Mouse (Mus musculus): ENCODE measurements around the gene Mgat5b. TPM values are rescaled to one million over a fixed set of nuclear protein-coding genes. Genes with fewer than 3 reads are reported as not detected.

The Mgat5b gene
- polyA plus RNA-seq, 2 experiments, result not detected

DNA sequence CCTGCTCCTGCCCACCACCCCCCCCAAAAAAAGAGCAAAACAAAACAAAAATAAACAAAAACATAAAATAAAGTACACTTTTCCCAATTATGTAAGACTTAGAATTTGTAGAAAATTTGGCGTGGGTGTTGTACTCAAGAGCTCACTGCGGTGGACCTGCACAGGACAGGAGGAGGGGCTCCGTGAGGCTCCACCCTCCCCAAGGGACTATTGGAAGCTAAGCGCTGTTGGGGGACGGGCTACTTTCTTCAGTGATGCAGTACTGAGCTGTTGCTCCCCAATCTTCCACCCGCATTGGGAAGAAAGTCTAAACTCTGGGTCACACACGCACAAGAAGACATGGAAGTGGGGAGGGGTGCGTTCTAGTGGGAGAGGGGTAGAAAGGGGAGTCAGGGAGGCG, 85.6 kb downstream of the Mgat5b start:
- H3K4me3 ChIP-seq (ENCODE audit: insufficient read depth in 1 of 2, low read depth in 2 of 2, low read length in 2 of 2), result no peak overlapping the region
- H3K27me3 ChIP-seq (ENCODE audit: control insufficient read depth, insufficient read depth, low read length), result no peaks in the 10 kb centered on the region; the same call in 1 of the 2 replicates
- 17% methylated on average over 9 of the region's 9 CpGs for WGBS (ENCODE audit: insufficient replicate concordance)
- no peak overlapping the region for H3K9ac ChIP-seq (replicated peaks)
- no peak for ATAC-seq (ENCODE audit: insufficient read depth)
- no peaks in the 10 kb centered on the region for H3K9me3 ChIP-seq (ENCODE audit: control insufficient read depth, low read length)
- no peak overlapping the region for H3K27ac ChIP-seq
- no peaks in the 10 kb centered on the region for H3K36me3 ChIP-seq (replicated peaks; ENCODE audit: control insufficient read depth, insufficient read depth, low read depth)
- no peak overlapping the region for H3K4me2 ChIP-seq (ENCODE audit: low read depth)
- H3K4me1 ChIP-seq (replicated peaks; ENCODE audit: control insufficient read depth in 2 of 2, insufficient read depth in 2 of 2, low read length in 1 of 2), result no peaks in the 10 kb centered on the region
- no peak for DNase-seq (ENCODE audit: low read depth in 3 of 3, low spot score in 3 of 3)
- no peak for TF ChIP-seq CTCF (IDR thresholded peaks at IDR 0.05; ENCODE audit: low read depth)
- TF ChIP-seq EP300 (IDR thresholded peaks at IDR 0.05; ENCODE audit: low read depth), result no peak

DNA sequence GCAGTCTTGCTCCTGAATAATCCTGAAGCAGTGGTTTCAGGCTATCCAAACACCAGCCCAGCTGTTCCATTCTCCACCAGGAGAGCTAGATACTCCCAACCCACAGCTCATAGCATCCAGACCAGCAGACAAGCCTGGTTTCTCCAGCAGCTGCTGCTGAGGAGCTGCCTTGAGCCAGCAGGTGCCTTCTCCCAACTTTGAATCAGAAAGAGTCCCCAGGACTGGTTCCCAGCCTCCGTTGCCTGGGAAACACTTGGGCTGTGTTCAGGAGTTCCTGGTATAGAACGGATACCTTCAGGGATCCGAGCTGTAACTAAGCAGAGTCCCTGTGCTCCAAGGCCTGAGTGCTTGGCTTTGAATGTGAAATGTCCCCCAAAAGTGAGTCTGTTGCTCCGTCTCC, 98.8 kb downstream of the Mgat5b start:
- H3K36me3 ChIP-seq (replicated peaks; ENCODE audit: control insufficient read depth, insufficient read depth, low read depth), result no peaks in the 10 kb centered on the region
- H3K4me2 ChIP-seq (ENCODE audit: low read depth), result no peak overlapping the region
- no peak overlapping the region for H3K4me3 ChIP-seq (ENCODE audit: insufficient read depth in 1 of 2, low read depth in 2 of 2, low read length in 2 of 2)
- 48% methylated on average over 4 of the region's 4 CpGs for WGBS (ENCODE audit: insufficient replicate concordance)
- no peaks in the 10 kb centered on the region for H3K27me3 ChIP-seq (ENCODE audit: control insufficient read depth, insufficient read depth, low read length)
- H3K9me3 ChIP-seq (ENCODE audit: control insufficient read depth, low read length), result no peaks in the 10 kb centered on the region
- H3K4me1 ChIP-seq (replicated peaks; ENCODE audit: control insufficient read depth in 2 of 2, insufficient read depth in 2 of 2, low read length in 1 of 2), result peaks cover 4 to 15% of the 10 kb centered on the region in 2 experiments
- H3K9ac ChIP-seq (replicated peaks), result no peak overlapping the region
- DNase-seq (ENCODE audit: low read depth in 3 of 3, low spot score in 3 of 3), result no peak
- no peak overlapping the region for H3K27ac ChIP-seq
- no peak for ATAC-seq (ENCODE audit: insufficient read depth)
- TF ChIP-seq EP300 (IDR thresholded peaks at IDR 0.05; ENCODE audit: low read depth) (no peak), CTCF (IDR thresholded peaks at IDR 0.05; ENCODE audit: low read depth) (no peak)

DNA sequence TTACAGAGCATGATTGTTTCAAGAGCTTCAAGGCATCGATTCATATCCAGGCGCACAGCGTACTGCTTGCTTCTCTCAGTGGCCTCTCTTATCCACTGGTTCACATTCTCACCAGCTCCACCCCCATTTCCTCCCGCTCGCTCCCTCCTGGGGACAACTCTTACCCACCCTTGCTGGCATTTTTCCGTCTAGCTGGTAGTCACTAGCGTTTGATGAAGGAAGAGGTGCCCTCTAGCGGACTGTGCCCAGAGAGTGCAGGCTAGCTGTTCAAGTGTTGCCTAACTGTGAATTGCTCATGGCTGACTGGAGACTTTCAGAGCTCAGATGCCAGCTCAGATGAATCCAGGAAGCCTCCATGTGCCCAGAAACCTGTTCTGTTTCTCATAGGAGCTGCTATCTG, 99.7 kb downstream of the Mgat5b start:
- H3K4me3 ChIP-seq (ENCODE audit: insufficient read depth in 1 of 2, low read depth in 2 of 2, low read length in 2 of 2), result no peak overlapping the region
- no peaks in the 10 kb centered on the region; the same call in 1 of the 2 replicates for H3K9me3 ChIP-seq (ENCODE audit: control insufficient read depth, low read length)
- WGBS (ENCODE audit: insufficient replicate concordance), result 3% methylated on average over 8 of the region's 8 CpGs
- H3K4me1 ChIP-seq (replicated peaks; ENCODE audit: control insufficient read depth in 2 of 2, insufficient read depth in 2 of 2, low read length in 1 of 2), result peaks cover 4 to 15% of the 10 kb centered on the region in 2 experiments
- ATAC-seq (ENCODE audit: insufficient read depth) (peak; percentile 79), DNase-seq (ENCODE audit: low read depth in 3 of 3, low spot score in 3 of 3) (peak; percentile 64 to 68 (median 66))
- H3K27me3 ChIP-seq (ENCODE audit: control insufficient read depth, insufficient read depth, low read length), result no peaks in the 10 kb centered on the region
- TF ChIP-seq CTCF (IDR thresholded peaks at IDR 0.05; ENCODE audit: low read depth), result peak; percentile 83
- TF ChIP-seq EP300 (IDR thresholded peaks at IDR 0.05; ENCODE audit: low read depth), result no peak
- no peaks in the 10 kb centered on the region for H3K36me3 ChIP-seq (replicated peaks; ENCODE audit: control insufficient read depth, insufficient read depth, low read depth)
- no peak overlapping the region for H3K4me2 ChIP-seq (ENCODE audit: low read depth)
- no peak overlapping the region for H3K27ac ChIP-seq
- H3K9ac ChIP-seq (replicated peaks), result no peak overlapping the region

DNA sequence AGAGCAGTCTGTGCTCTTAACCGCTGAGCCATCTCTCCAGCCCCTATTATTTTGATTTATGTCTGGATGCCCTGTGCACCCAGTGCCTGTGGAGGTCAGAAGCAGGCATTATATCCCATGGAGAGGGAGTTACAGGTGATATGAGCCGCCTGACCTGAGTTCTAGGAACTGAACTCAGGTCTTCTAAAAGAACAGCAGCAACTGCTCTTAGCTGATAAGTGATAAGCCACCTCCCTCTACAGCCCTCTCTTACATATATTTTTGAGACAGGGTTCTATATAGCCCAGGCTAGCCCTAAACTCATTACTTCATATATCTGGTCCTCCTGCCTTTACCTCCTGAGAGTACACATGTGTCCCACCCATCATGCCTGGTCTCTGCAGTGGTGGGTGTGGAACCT, 102.4 kb downstream of the Mgat5b start:
- no peak for TF ChIP-seq CTCF (IDR thresholded peaks at IDR 0.05; ENCODE audit: low read depth)
- TF ChIP-seq EP300 (IDR thresholded peaks at IDR 0.05; ENCODE audit: low read depth), result no peak
- no peaks in the 10 kb centered on the region for H3K36me3 ChIP-seq (replicated peaks; ENCODE audit: control insufficient read depth, insufficient read depth, low read depth)
- H3K4me3 ChIP-seq (ENCODE audit: insufficient read depth in 1 of 2, low read depth in 2 of 2, low read length in 2 of 2), result no peak overlapping the region
- peaks cover 4 to 15% of the 10 kb centered on the region in 2 experiments for H3K4me1 ChIP-seq (replicated peaks; ENCODE audit: control insufficient read depth in 2 of 2, insufficient read depth in 2 of 2, low read length in 1 of 2)
- peaks cover 3% of the 10 kb centered on the region for H3K9me3 ChIP-seq (ENCODE audit: control insufficient read depth, low read length)
- no peaks in the 10 kb centered on the region for H3K27me3 ChIP-seq (ENCODE audit: control insufficient read depth, insufficient read depth, low read length)
- no peak overlapping the region for H3K4me2 ChIP-seq (ENCODE audit: low read depth)
- H3K27ac ChIP-seq, result no peak overlapping the region
- 35% methylated on average over 2 of the region's 2 CpGs for WGBS (ENCODE audit: insufficient replicate concordance)
- ATAC-seq (ENCODE audit: insufficient read depth) (peak; percentile 66; the same call in 1 of the 2 replicates), DNase-seq (ENCODE audit: low read depth in 3 of 3, low spot score in 3 of 3) (no peak)
- no peak overlapping the region for H3K9ac ChIP-seq (replicated peaks)

DNA sequence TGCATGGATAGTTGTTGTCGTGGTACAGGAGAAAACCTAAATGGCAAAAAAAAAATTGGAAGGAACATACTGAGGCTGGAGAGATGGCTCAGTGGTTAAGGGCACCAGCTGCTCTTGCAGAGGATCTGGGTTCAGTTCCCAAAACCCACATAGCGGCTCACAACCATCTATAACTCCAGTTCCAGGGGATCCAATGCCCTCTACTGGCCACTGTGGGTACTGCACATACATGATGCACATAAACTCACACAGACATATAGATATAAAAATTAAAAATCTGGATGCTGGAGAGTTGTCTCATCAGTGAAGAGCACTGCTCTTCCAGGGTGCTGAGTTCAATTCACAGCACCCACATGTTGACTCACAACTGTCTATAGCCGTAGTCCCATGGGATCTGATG, 104.9 kb downstream of the Mgat5b start:
- H3K36me3 ChIP-seq (replicated peaks; ENCODE audit: control insufficient read depth, insufficient read depth, low read depth), result no peaks in the 10 kb centered on the region
- 76% methylated on average over 3 of the region's 3 CpGs for WGBS (ENCODE audit: insufficient replicate concordance)
- H3K4me1 ChIP-seq (replicated peaks; ENCODE audit: control insufficient read depth in 2 of 2, insufficient read depth in 2 of 2, low read length in 1 of 2), result peaks cover 16 to 23% of the 10 kb centered on the region in 2 experiments
- ATAC-seq (ENCODE audit: insufficient read depth) (no peak), DNase-seq (ENCODE audit: low read depth in 3 of 3, low spot score in 3 of 3) (no peak)
- H3K4me3 ChIP-seq (ENCODE audit: insufficient read depth in 1 of 2, low read depth in 2 of 2, low read length in 2 of 2), result no peak overlapping the region
- TF ChIP-seq EP300 (IDR thresholded peaks at IDR 0.05; ENCODE audit: low read depth) (no peak), CTCF (IDR thresholded peaks at IDR 0.05; ENCODE audit: low read depth) (peak; percentile 61)
- peaks cover 3% of the 10 kb centered on the region for H3K9me3 ChIP-seq (ENCODE audit: control insufficient read depth, low read length)
- no peak overlapping the region for H3K27ac ChIP-seq
- H3K9ac ChIP-seq (replicated peaks), result no peak overlapping the region
- H3K4me2 ChIP-seq (ENCODE audit: low read depth), result no peak overlapping the region
- H3K27me3 ChIP-seq (ENCODE audit: control insufficient read depth, insufficient read depth, low read length), result no peaks in the 10 kb centered on the region
